Comparison of ENCODE assay signal across 30 mouse cellular contexts in the genomic region with DNA sequence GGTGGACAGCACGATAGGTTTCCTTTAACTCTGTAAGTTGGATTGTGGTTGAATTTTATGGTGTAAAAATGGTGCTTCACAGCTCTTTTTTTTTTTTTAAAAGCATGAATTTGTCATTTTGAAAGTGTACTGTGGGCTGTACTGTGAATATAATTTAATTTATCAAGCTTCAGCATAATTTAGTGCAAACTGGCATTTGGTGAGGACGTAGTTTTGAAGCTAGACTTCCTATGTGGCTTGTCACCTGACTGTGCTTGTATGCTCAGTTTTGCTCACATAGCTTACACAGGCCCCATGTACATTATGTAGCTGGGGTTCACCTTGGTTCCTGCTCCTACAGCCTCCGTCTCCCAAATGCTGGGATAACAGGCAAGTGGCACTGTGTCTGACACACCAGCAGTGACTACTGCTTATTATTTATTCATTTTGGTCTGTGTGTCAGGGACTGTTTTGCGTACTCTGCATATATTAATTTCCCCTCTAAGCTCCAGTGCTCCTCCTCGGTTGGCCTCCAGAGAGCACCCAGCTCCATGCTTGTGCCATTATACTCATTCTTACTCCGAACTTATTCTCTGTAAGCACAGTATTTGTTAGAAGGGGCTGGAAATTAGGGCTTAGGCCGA. TPM values are rescaled to one million over a fixed set of nuclear protein-coding genes. Genes with fewer than 3 reads are reported as not detected.
DNase-seq lines count a peak whose midpoint lies in the region; ATAC-seq and TF ChIP-seq lines count a peak whose summit lies in the region.
"Had no signal": no experiment of that assay in that cellular context is flagged by ENCODE, and none has a peak within 500 bp of the region (broad histone marks: within the 10 kb centered on the region; RNA-seq: fewer than 3 reads in every experiment).

No protein-coding gene starts in this region.

- TF ChIP-seq CTCF in forebrain, postnatal 0 days (IDR thresholded peaks at IDR 0.05; ENCODE audit: low read depth) = no peak

- peaks cover 11% of the 10 kb centered on the region for H3K4me1 ChIP-seq in forebrain, embryonic 16.5 days (replicated peaks; ENCODE audit: control insufficient read depth, insufficient read depth, low read length)
- H3K4me1 ChIP-seq in forebrain, postnatal 0 days (ENCODE audit: insufficient read depth) = no peaks in the 10 kb centered on the region
- peaks cover 80% of the 10 kb centered on the region for H3K4me1 ChIP-seq in megakaryocyte, embryonic 14.5 days
- H3K4me1 ChIP-seq in intestine, embryonic 15.5 days (replicated peaks) = peaks cover 11% of the 10 kb centered on the region

- no peaks in the 10 kb centered on the region for H3K36me3 ChIP-seq in forebrain, embryonic 16.5 days (ENCODE audit: control insufficient read depth, insufficient read depth)
- H3K36me3 ChIP-seq in forebrain, postnatal 0 days (ENCODE audit: insufficient read depth) = no peaks in the 10 kb centered on the region
- H3K36me3 ChIP-seq in megakaryocyte, embryonic 14.5 days (replicated peaks; ENCODE audit: low read length) = peaks cover 12% of the 10 kb centered on the region
- no peaks in the 10 kb centered on the region for H3K36me3 ChIP-seq in intestine, embryonic 15.5 days
- H3K36me3 ChIP-seq: midbrain, embryonic 12.5 days; neural tube, embryonic 12.5 days had no signal

- H3K9me3 ChIP-seq in forebrain, embryonic 16.5 days (ENCODE audit: control insufficient read depth, low read length) = no peaks in the 10 kb centered on the region
- no peaks in the 10 kb centered on the region for H3K9me3 ChIP-seq in forebrain, postnatal 0 days (ENCODE audit: low read length)
- H3K9me3 ChIP-seq in megakaryocyte, embryonic 14.5 days = no peaks in the 10 kb centered on the region
- H3K9me3 ChIP-seq in intestine, embryonic 15.5 days = no peaks in the 10 kb centered on the region
- H3K9me3 ChIP-seq: G1E; midbrain, embryonic 12.5 days; neural tube, embryonic 12.5 days had no signal

- no peaks in the 10 kb centered on the region for H3K27me3 ChIP-seq in forebrain, embryonic 16.5 days (replicated peaks; ENCODE audit: control insufficient read depth, insufficient read depth, low read length)
- no peaks in the 10 kb centered on the region for H3K27me3 ChIP-seq in forebrain, postnatal 0 days (ENCODE audit: insufficient read depth, low read length)
- no peaks in the 10 kb centered on the region for H3K27me3 ChIP-seq in megakaryocyte, embryonic 14.5 days (replicated peaks)
- no peaks in the 10 kb centered on the region for H3K27me3 ChIP-seq in intestine, embryonic 15.5 days (replicated peaks)
- H3K27me3 ChIP-seq: midbrain, embryonic 12.5 days; neural tube, embryonic 12.5 days had no signal

- DNase-seq in forebrain, postnatal 0 days = no peak
- DNase-seq in CD4-positive helper T cell, adult 2 months (ENCODE audit: low read depth, low spot score) = peak; percentile 46
- DNase-seq in urinary bladder, adult 2 months (ENCODE audit: low spot score) = no peak
- DNase-seq: adrenal gland, postnatal 10 days; cerebellum, adult 8-10 months; cerebellum, postnatal 25 days; gastrocnemius, adult 2 months; kidney, adult 2 months; kidney, postnatal 36 days; left cerebral cortex, postnatal 4 days; lung, adult 2 months; lung, postnatal 10 days; right cerebral cortex, adult 18-20 months; right cerebral cortex, postnatal 4 days; thymus, adult 18-20 months; thymus, postnatal 25 days had no signal

- ATAC-seq in forebrain, embryonic 16.5 days = peak; percentile 34; the same call in 1 of the 2 replicates
- no peak for ATAC-seq in forebrain, postnatal 0 days
- ATAC-seq in megakaryocyte, adult 5-6 weeks (ENCODE audit: poor library complexity, severe bottlenecking) = no peak
- 0 out of 4 replicates have a peak, but pooled peaks have one; percentile 9 to 28 for ATAC-seq in hematopoietic stem cell, adult 5-6 weeks (replicated peaks in 1 of 2; ENCODE audit: insufficient read depth in 1 of 2, low FRiP score in 2 of 2, low TSS enrichment in 1 of 2, low read depth in 1 of 2, poor library complexity in 2 of 2, severe bottlenecking in 2 of 2)
- ATAC-seq in intestine, embryonic 15.5 days = no peak

- H3K4me3 ChIP-seq in forebrain, embryonic 16.5 days (replicated peaks; ENCODE audit: low read length) = no peak overlapping the region
- no peak overlapping the region for H3K4me3 ChIP-seq in forebrain, postnatal 0 days (ENCODE audit: low read depth, low read length)
- H3K4me3 ChIP-seq in megakaryocyte, embryonic 14.5 days (replicated peaks) = peak overlapping the region; percentile 29
- H3K4me3 ChIP-seq in intestine, embryonic 15.5 days (replicated peaks) = no peak overlapping the region
- H3K4me3 ChIP-seq: gastrocnemius, adult 2 months; layer of hippocampus, adult 2 months; left cerebral cortex, adult 2 months; midbrain, embryonic 12.5 days; myocyte; neural tube, embryonic 12.5 days had no signal

- no peak overlapping the region for H3K4me2 ChIP-seq in forebrain, embryonic 16.5 days (ENCODE audit: low read length)
- H3K4me2 ChIP-seq in forebrain, postnatal 0 days (ENCODE audit: low read depth) = no peak overlapping the region
- no peak overlapping the region for H3K4me2 ChIP-seq in intestine, embryonic 15.5 days (replicated peaks)
- H3K4me2 ChIP-seq: hindbrain, embryonic 14.5 days; midbrain, embryonic 12.5 days; neural tube, embryonic 12.5 days had no signal

- 71% methylated on average over 7 of the region's 7 CpGs for WGBS in forebrain, embryonic 16.5 days
- 68% methylated on average over 7 of the region's 7 CpGs for WGBS in forebrain, postnatal 0 days
- WGBS in intestine, embryonic 15.5 days = 88% methylated on average over 7 of the region's 7 CpGs

- H3K27ac ChIP-seq in forebrain, embryonic 16.5 days (ENCODE audit: low read length) = no peak overlapping the region
- H3K27ac ChIP-seq in forebrain, postnatal 0 days (ENCODE audit: low read depth, low read length) = no peak overlapping the region
- no peak overlapping the region for H3K27ac ChIP-seq in intestine, embryonic 15.5 days
- H3K27ac ChIP-seq: gastrocnemius, adult 2 months; hindbrain, embryonic 14.5 days; layer of hippocampus, adult 2 months; left cerebral cortex, adult 2 months; liver, embryonic 14.5 days; midbrain, embryonic 12.5 days; neural tube, embryonic 12.5 days; stomach, postnatal 0 days had no signal

- no peak overlapping the region for H3K9ac ChIP-seq in forebrain, embryonic 16.5 days (replicated peaks; ENCODE audit: low read depth, low read length)
- no peak overlapping the region for H3K9ac ChIP-seq in forebrain, postnatal 0 days
- no peak overlapping the region for H3K9ac ChIP-seq in intestine, embryonic 15.5 days
- H3K9ac ChIP-seq: hindbrain, embryonic 14.5 days; liver, embryonic 14.5 days; midbrain, embryonic 12.5 days; neural tube, embryonic 12.5 days had no signal

RNA-seq across cellular contexts. Expression of a gene that starts 9.1 kb away (rescaled TPM):
- polyA plus RNA-seq in forebrain, embryonic 16.5 days (2015; fragmentation: Nextera tagmentation; extraction: Ambion mirVana) = 12.1 and 15.4 TPM in 2 replicates
- 52.9 and 64.3 TPM in 2 replicates for total RNA-seq in forebrain, postnatal 0 days (2014; rRNA removed)
- 13.3 and 13.9 TPM in 2 replicates for polyA plus RNA-seq in forebrain, postnatal 0 days (2015; fragmentation: Nextera tagmentation; extraction: Ambion mirVana)
- polyA plus RNA-seq in megakaryocyte, embryonic 14.5 days (2012; ENCODE audit: insufficient read depth, low replicate concordance) = 11.3 and 16.0 TPM in 2 replicates
- total RNA-seq in megakaryocyte, adult 5-6 weeks (2015) = 67.3 and 78.2 TPM in 2 replicates
- total RNA-seq in megakaryocyte, adult 5-6 weeks (2017) = 39.8 and 51.0 TPM in 2 replicates
- total RNA-seq in hematopoietic stem cell, adult 5-6 weeks (2017) = 72.3 and 81.3 TPM in 2 replicates
- polyA plus RNA-seq in urinary bladder, adult 2 months (2012; rRNA removed) = 42.0 and 42.3 TPM in 2 replicates
- polyA plus RNA-seq in intestine, embryonic 15.5 days (2015; fragmentation: Nextera tagmentation; extraction: Ambion mirVana) = 14.8 and 15.1 TPM in 2 replicates

RNA-seq across cellular contexts. Expression of a gene that starts 41.6 kb away (rescaled TPM):
- polyA plus RNA-seq in forebrain, embryonic 16.5 days (2015; fragmentation: Nextera tagmentation; extraction: Ambion mirVana) = 193 and 229 TPM in 2 replicates
- total RNA-seq in forebrain, postnatal 0 days (2014; rRNA removed) = 39.1 and 95.3 TPM in 2 replicates
- polyA plus RNA-seq in forebrain, postnatal 0 days (2015; fragmentation: Nextera tagmentation; extraction: Ambion mirVana) = 71.2 and 132 TPM in 2 replicates
- 127 TPM in 1 of 2 replicates, not detected in the other for polyA plus RNA-seq in megakaryocyte, embryonic 14.5 days (2012; ENCODE audit: insufficient read depth, low replicate concordance)
- 291 and 343 TPM in 2 replicates for total RNA-seq in megakaryocyte, adult 5-6 weeks (2015)
- total RNA-seq in megakaryocyte, adult 5-6 weeks (2017) = 336 and 397 TPM in 2 replicates
- 233 and 268 TPM in 2 replicates for total RNA-seq in hematopoietic stem cell, adult 5-6 weeks (2017)
- polyA plus RNA-seq in urinary bladder, adult 2 months (2012; rRNA removed) = 102 and 109 TPM in 2 replicates
- 162 and 194 TPM in 2 replicates for polyA plus RNA-seq in intestine, embryonic 15.5 days (2015; fragmentation: Nextera tagmentation; extraction: Ambion mirVana)

Comparison
In these comparisons a context has a peak if more than half of its experiments do, and no peak if none do; other contexts are left out.
1. ATAC-seq: peak in forebrain, embryonic 16.5 days (single experiment) and hematopoietic stem cell, adult 5-6 weeks (2 of 2); none in forebrain, postnatal 0 days (single experiment), megakaryocyte, adult 5-6 weeks (single experiment) and intestine, embryonic 15.5 days (single experiment).